Mouse (Mus musculus) E14TG2a.4 (cell line): ENCODE measurements around the gene A530016L24Rik.

ENCODE experiments used
- CTCF ChIP-seq: conservative IDR thresholded peaks from 2 replicates; pipeline ENCODE4 v1.5.1; 2014; ENCODE audit warnings: low read length
- NANOG ChIP-seq: IDR thresholded peaks from 2 replicates; pipeline ENCODE4 v1.6.1; 2014; ENCODE audit warnings: borderline replicate concordance, low read length, mixed read lengths
- POU5F1 ChIP-seq: IDR thresholded peaks from 2 replicates; pipeline ENCODE4 v1.6.1; 2014; ENCODE audit warnings: low read length, borderline replicate concordance

GRCm38 (mm10) chr12:112539466-112539965 is 50.3 kb downstream of the A530016L24Rik start:
- TF ChIP-seq CTCF: no peak
- no peak for TF ChIP-seq POU5F1
- TF ChIP-seq NANOG: no peak
